Mouse (Mus musculus) liver, postnatal 0 days (tissue): ENCODE results near the gene Atp6v0b. TPM values are rescaled to one million over a fixed set of nuclear protein-coding genes. Genes with fewer than 3 reads are reported as not detected.

Experiments used
- ATAC-seq: fragments of 200-750 bp; cut with Nextera tagmentation; 2 replicates; pipeline ENCODE4 v1.8.0; 2017; ENCODE audit warnings: mild to moderate bottlenecking, moderate library complexity
- DNase-seq: peaks from one replicate; pipeline ENCODE4 v3.0.0-alpha.2; 2016
- H3K27ac ChIP-seq: fragments of 300-500 bp; sonication (generic); 2 replicates; pipeline ENCODE4 v1.5.1; 2014; ENCODE audit warnings: antibody characterized with exemption, moderate library complexity, mild to moderate bottlenecking, low read depth
- H3K27me3 ChIP-seq: fragments of 300-500 bp; sonication (generic); 2 replicates; pipeline ENCODE4 v1.6.1; 2014; ENCODE audit warnings: low read length, control low read depth, mixed read lengths; ENCODE audit not compliant: insufficient read depth
- H3K36me3 ChIP-seq: fragments of 300-500 bp; sonication (generic); replicated peaks from 2 replicates; pipeline ENCODE4 v1.6.1; 2014; ENCODE audit warnings: mild to moderate bottlenecking, control low read depth, low read length, moderate library complexity, mixed read lengths; ENCODE audit not compliant: insufficient read depth
- H3K4me1 ChIP-seq: fragments of 300-500 bp; sonication (generic); 2 replicates; pipeline ENCODE4 v1.6.1; 2014; ENCODE audit warnings: antibody characterized with exemption, mild to moderate bottlenecking, control low read depth; ENCODE audit not compliant: insufficient read depth
- H3K4me2 ChIP-seq: fragments of 300-500 bp; sonication (generic); 2 replicates; pipeline ENCODE4 v1.6.1; 2014; ENCODE audit warnings: low read depth, mild to moderate bottlenecking, low read length, moderate library complexity, mixed read lengths
- H3K4me3 ChIP-seq: fragments of 300-500 bp; sonication (generic); 2 replicates; pipeline ENCODE4 v1.5.1; 2014; ENCODE audit warnings: low read depth, low read length
- H3K9ac ChIP-seq: fragments of 300-500 bp; sonication (generic); replicated peaks from 2 replicates; pipeline ENCODE4 v1.6.1; 2014; ENCODE audit warnings: mild to moderate bottlenecking, moderate library complexity
- H3K9me3 ChIP-seq: fragments of 300-500 bp; sonication (generic); 2 replicates; pipeline ENCODE4 v1.6.1; 2016; ENCODE audit warnings: mild to moderate bottlenecking, control low read depth, low read length, mixed read lengths
- CTCF ChIP-seq: sonication (generic); IDR thresholded peaks from 2 replicates; pipeline ENCODE4 v1.5.1; 2016; ENCODE audit warnings: antibody characterized with exemption, low read depth
- EP300 ChIP-seq: IDR thresholded peaks from 2 replicates; pipeline ENCODE4 v1.6.1; 2016; ENCODE audit warnings: antibody characterized with exemption, low read depth, mild to moderate bottlenecking
- WGBS: fragments of 180-500 bp; shearing (Covaris S2); extraction: QIAGEN DNeasy Blood & Tissue Kit; methylation state at CpG from one replicate; pipeline ENCODE4 v1.1.7; 2014; ENCODE audit not compliant: insufficient replicate concordance; 5-methylcytosine and 5-hydroxymethylcytosine counted together
- polyA plus RNA-seq: library from polyadenylated mRNA; unstranded; fragments of >200 nt; fragmentation: Nextera tagmentation; extraction: Ambion mirVana; gene quantifications from 2 replicates; pipeline ENCODE4 v1.2.1, GENCODE M21; 2015

Gene Atp6v0b
- polyA plus RNA-seq, 1 experiment from 2014 or later, result 164 TPM

- H3K9ac ChIP-seq, result peak overlapping the region; percentile 85
- TF ChIP-seq EP300 (peak; percentile 83), CTCF (no peak)
- ATAC-seq (peak; percentile 65), DNase-seq (peak; percentile 83)
- peak overlapping the region; percentile 80 for H3K4me3 ChIP-seq
- peaks cover 18% of the 10 kb centered on the region for H3K36me3 ChIP-seq
- peak overlapping the region; percentile 93 for H3K4me2 ChIP-seq
- peaks cover 38% of the 10 kb centered on the region for H3K4me1 ChIP-seq
- H3K27me3 ChIP-seq, result no peaks in the 10 kb centered on the region; the same call in 1 of the 2 replicates
- H3K9me3 ChIP-seq, result no peaks in the 10 kb centered on the region
- WGBS, result 2% methylated on average over 59 of the region's 60 CpGs
- H3K27ac ChIP-seq, result peak overlapping the region; percentile 92
Measured at GRCm38 (mm10) chr4:117835531-117836111, 51.5 kb downstream of the Atp6v0b start.

DNA sequence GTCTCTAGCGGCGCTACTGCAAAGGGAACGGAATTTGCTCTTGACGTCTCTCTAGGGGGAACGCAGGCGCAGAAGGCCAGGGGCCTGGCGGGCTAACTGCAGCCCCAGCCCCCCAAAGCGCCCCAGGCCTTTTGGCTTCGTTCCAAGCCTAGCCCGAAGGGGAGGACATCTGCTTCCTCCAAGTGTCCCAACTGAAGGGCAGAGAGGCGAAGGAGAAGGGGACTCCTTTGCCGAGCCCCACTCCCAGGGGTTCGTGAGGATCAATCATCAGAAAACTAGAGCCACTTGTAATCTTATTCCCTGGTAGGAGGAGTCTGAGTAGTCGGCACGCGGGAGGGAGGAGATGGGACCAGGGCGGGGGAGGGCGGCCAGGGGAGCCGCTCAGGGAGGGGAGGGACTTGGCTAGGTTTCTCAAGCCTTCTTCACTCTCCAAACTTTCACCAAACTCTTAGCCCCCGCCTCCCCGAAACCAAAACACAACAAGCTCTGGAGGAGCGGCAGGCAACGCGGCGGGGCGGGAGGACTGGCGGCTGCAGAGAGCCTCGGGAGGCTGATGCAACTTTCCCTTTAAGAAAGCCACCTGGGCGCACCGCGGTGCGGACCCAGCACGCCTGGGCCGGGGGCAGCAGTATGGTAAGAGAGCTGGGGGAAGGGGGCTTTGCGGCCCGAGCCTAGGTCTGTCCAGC lies 52.1 kb downstream of the Atp6v0b start:
- ATAC-seq (peak; percentile 46), DNase-seq (peak; percentile 85)
- Histone ChIP-seq H3K9ac (peak overlapping the region; percentile 85), H3K4me2 (peak overlapping the region; percentile 93), H3K27me3 (no peaks in the 10 kb centered on the region; the same call in 1 of the 2 replicates), H3K9me3 (no peaks in the 10 kb centered on the region), H3K27ac (peak overlapping the region; percentile 92), H3K36me3 (peaks cover 12% of the 10 kb centered on the region), H3K4me3 (peak overlapping the region; percentile 80), H3K4me1 (peaks cover 40% of the 10 kb centered on the region)
- 2% methylated on average over 35 of the region's 36 CpGs for WGBS
- TF ChIP-seq EP300 (no peak), CTCF (no peak)

GRCm38 (mm10) chr4:117834457-117834844 lies 52.7 kb downstream of the Atp6v0b start, which contains the start of gene Slc6a9:
TSS of gene Slc6a9 (plus strand) at chr4:117834506.
- no peak for TF ChIP-seq CTCF
- TF ChIP-seq EP300, result no peak
- Histone ChIP-seq H3K9ac (peak within 1 kb of the TSS; percentile 85), H3K27me3 (no peaks in the 10 kb centered on the region; the same call in 1 of the 2 replicates), H3K4me1 (peaks cover 42% of the 10 kb centered on the region), H3K9me3 (no peaks in the 10 kb centered on the region), H3K27ac (peak within 1 kb of the TSS; percentile 96), H3K4me3 (peak within 1 kb of the TSS; percentile 80), H3K36me3 (peaks cover 9% of the 10 kb centered on the region), H3K4me2 (peak within 1 kb of the TSS; percentile 93)
- no peak for DNase-seq
- no peak for ATAC-seq
- WGBS, result 41% methylated on average over 3 of the region's 3 CpGs

Other genes starting within 250 kb of the Atp6v0b start
- gene Dmap1, start 205.1 kb downstream of the Atp6v0b start, polyA plus RNA-seq, result 14.6 TPM in 2 replicates
- gene Gm12845, start 162.9 kb downstream of the Atp6v0b start, polyA plus RNA-seq, result not detected in 2 replicates
- gene Klf17, start 121.7 kb downstream of the Atp6v0b start, polyA plus RNA-seq, result not detected in 2 replicates
- gene Slc6a9, start 52.8 kb downstream of the Atp6v0b start, polyA plus RNA-seq, result 16.0 and 19.5 TPM in 2 replicates
- gene Ccdc24, start 14.8 kb downstream of the Atp6v0b start, polyA plus RNA-seq, result 0.15 and 0.34 TPM in 2 replicates
- gene B4galt2, start 3.8 kb downstream of the Atp6v0b start, polyA plus RNA-seq, result 0.63 and 0.67 TPM in 2 replicates
- gene Dph2, start 4.7 kb upstream of the Atp6v0b start, polyA plus RNA-seq, result 3.5 and 4.5 TPM in 2 replicates
- gene Ipo13, start 27.7 kb upstream of the Atp6v0b start, polyA plus RNA-seq, result 7.5 and 7.7 TPM in 2 replicates
- gene Artn, start 42.4 kb upstream of the Atp6v0b start, polyA plus RNA-seq, result 0.88 TPM in 2 replicates
- 4.5 and 5.1 TPM in 2 replicates for gene St3gal3, start 247.6 kb upstream of the Atp6v0b start, polyA plus RNA-seq